Mouse (Mus musculus) liver, adult 2 months (tissue): ENCODE measurements around the gene Tgm1.

Experiments used
- CTCF ChIP-seq: fragments of 200-500 bp; IDR thresholded peaks from 2 replicates; pipeline ENCODE4 v1.5.1; 2011; ENCODE audit warnings: low read depth, low read length, control low read depth
- POLR2A ChIP-seq: fragments of 200-500 bp; IDR thresholded peaks from 2 replicates; pipeline ENCODE4 v1.6.1; 2011; ENCODE audit warnings: low read length, control low read depth; ENCODE audit not compliant: insufficient read depth; ENCODE audit errors: extremely low read depth

DNA sequence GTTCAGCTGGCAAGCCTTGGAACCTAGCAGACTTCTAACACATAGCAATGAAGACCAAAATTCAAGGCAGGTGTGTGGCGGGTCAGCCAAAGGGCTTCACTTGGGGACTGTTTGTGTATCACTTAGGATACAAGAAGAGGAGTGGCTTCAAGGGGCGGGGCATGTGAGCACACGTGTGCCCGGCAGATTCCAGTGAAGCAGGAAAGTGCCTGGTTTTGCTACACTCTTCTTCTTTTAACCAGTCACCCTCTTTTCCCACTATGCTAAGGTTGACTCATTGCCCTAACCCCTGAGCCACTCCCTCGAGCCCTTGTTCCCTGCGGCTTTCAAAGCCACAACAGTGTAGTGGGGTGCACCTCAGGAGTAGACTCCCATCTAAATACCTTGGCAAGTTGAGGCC, 1.2 kb upstream of the Tgm1 start:
- TF ChIP-seq CTCF (no peak), POLR2A (no peak)
